Mouse (Mus musculus): ENCODE measurements around the gene Fndc10. TPM values are rescaled to one million over a fixed set of nuclear protein-coding genes. Genes with fewer than 3 reads are reported as not detected.
A peak's percentile ranks its signal among the peaks of the same experiment; 100 is the strongest.
"Not testable (repeated sequence)": the region's sequence is repeated elsewhere in the genome, so short reads cannot be mapped to it uniquely, and the experiment has no call there.

The Fndc10 gene
- total RNA-seq, 2 experiments from 2014 or later = 54.6 to 60.4 TPM

DNA sequence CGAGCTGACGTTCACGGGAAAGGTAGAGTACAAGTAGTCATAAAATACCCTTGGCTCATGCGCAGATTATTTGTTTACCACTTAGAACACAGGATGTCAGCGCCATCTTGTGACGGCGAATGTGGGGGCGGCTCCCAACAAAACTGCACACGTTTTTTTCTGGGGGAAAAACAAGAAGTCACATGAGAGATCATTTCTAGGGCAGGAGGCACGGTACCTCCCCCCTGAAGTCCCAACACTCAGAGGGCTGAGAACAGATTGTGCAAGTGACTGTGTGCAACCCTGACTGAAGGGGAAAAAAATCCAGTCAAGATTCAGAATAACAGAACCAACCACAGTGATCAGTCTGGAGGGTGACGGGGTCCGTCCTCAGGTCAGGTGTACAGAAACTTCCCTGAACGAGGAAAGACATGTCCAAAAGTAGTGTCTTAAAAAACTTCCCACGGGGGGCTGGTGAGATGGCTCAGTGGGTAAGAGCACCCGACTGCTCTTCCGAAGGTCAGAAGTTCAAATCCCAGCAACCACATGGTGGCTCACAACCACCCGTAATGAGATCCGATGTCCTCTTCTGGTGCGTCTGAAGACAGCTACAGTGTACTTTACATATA, 10.4 kb upstream of the Fndc10 start:
- not testable (repeated sequence) for DNase-seq (ENCODE audit: low spot score in 2 of 2)

DNA sequence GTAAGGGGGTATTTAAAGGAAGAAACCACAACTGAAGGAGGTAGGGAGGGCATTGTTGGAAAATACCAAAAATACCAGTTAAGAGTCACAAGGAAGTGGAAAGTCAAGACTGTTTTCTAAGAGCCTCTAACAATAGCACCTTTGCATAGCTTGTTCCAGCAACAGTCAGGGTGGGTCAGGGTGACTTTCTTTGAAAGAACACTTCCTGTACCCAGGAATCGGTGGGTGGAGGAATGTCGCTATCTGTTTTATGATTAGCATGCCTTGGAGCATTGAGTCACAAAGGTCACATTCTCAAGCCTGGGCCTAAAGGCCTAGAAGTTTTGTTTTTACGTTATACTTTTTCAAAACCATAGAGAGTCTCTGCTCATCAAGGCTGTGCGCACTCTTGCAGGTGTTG, 6.4 kb upstream of the Fndc10 start:
- not testable (repeated sequence) for DNase-seq (ENCODE audit: low spot score in 2 of 2)

DNA sequence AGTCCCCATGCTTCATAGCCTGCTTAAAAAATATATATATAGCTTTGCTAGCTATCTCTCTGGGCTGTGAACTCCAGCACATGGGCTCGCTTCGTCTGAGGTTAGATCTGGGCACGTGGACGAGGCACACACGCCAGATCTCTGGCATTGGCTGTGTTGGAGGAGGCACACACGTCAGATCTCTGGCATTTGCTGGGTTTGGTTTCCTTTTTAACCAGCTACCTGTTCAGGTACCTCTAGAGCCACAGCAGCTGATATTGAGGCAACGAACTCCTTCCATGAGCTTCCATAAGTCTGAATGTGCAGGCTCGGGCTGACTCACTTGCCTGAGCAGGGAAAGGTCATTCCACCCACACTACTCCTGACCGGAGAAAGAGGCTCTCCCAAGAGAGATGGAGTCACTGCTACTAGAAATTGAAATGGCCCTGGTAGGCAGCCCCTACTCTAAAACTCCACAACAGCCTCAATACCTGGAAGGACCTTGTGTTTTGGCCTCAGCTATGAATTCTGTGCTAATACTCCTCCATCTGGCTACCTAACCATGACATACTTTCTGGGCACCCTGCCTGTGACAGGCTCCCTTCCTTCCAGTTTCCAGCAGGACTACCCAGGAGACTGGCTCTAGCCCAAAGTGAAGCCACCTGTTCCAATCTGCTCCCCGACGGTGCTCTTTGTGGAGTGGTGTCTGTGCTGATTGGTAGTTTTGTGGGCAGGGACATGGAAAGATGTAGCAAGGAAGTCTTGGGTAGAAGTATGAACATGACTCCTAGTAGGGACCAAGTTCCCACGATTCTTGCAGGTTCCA, 3.4 kb upstream of the Fndc10 start:
- no peak for DNase-seq (ENCODE audit: low spot score in 2 of 2)

DNA sequence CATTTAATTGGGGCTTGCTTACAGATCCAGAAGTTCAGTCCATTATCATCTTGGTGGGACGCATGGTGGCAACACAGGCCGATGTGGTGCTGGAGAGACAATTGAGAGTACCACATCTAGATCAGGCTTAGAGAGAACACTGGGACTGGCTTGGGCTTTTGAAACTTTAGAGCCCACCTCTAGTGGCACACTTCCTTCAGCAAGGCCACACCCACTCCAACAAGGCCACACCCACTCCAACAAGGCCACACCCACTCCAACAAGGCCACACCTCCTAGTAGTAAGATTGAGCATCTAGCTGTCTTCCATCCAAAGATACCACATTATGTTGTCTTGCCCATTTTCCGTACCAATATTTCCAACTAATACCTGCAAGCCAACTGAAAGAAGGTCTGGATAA, 1.7 kb upstream of the Fndc10 start:
- no peak for DNase-seq (ENCODE audit: low spot score in 2 of 2)

DNA sequence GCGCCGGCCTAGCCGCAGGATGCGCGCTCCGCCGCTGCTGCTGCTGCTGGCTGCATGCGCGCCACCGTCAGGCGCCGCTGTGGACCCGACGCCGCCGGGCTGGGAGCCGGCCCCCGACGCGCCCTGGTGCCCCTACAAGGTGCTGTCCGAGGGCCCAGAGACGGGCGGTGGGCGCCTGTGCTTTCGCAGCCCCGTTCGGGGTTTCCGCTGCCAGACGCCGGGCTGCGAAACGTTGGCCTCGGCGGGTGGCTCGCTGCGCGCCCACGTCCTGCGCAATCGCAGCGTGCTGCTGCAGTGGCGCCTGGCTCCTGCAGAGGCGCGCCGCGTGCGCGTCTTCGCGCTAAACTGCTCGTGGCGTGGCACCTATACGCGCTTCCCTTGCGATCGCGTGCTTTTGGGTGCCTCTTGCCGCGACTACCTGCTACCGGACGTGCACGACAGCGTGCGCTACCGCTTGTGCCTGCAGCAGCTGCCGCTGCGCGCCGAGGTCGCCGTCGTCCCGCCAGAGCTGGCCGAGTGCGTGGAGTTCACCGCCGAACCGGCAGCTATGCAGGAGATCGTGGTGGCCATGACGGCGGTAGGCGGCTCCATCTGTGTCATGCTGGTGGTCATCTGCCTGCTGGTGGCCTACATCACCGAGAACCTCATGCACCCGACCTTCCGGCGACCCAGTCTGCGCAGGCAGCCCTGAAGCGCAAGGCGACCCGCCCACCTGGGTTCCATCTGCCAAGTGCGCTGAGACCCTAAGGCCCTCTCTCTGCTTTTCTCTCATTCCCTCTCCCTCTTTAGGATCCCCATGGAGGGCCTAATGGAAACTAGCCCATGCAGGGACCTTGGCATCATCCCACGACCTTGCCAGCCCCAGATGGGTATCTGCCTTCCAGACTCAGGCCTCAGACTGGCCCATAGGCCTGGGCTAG, 600 bp downstream of the Fndc10 start:
- DNase-seq (ENCODE audit: low spot score in 2 of 2) = peak; percentile 23 to 31

DNA sequence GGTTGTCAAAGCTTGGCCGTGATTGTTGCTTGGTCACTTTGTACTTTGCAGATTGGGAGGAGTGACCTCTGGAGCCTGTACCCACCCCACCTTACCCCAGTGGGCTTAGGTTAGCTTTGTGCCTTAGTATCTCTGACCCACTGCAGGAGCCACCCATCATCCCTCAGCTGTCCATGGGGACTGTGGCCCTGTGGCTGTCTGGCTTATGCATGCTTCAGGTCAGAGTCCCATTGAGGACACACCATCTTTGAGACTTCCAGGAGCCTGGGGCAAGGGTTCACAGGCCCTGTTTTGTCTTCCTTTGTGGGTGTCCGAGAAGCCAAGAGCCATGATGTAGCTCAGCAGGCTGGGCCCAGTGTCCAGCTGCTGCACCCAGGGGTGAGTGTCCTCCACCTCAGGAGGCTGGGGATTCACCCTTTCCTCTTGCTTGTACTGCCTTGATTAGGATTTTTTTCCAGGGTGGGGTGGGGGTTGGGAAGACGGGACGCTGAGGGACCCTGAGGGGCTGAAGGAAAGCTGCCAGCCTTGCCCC, 1.5 kb downstream of the Fndc10 start:
- no peak for DNase-seq (ENCODE audit: low spot score in 2 of 2)

DNA sequence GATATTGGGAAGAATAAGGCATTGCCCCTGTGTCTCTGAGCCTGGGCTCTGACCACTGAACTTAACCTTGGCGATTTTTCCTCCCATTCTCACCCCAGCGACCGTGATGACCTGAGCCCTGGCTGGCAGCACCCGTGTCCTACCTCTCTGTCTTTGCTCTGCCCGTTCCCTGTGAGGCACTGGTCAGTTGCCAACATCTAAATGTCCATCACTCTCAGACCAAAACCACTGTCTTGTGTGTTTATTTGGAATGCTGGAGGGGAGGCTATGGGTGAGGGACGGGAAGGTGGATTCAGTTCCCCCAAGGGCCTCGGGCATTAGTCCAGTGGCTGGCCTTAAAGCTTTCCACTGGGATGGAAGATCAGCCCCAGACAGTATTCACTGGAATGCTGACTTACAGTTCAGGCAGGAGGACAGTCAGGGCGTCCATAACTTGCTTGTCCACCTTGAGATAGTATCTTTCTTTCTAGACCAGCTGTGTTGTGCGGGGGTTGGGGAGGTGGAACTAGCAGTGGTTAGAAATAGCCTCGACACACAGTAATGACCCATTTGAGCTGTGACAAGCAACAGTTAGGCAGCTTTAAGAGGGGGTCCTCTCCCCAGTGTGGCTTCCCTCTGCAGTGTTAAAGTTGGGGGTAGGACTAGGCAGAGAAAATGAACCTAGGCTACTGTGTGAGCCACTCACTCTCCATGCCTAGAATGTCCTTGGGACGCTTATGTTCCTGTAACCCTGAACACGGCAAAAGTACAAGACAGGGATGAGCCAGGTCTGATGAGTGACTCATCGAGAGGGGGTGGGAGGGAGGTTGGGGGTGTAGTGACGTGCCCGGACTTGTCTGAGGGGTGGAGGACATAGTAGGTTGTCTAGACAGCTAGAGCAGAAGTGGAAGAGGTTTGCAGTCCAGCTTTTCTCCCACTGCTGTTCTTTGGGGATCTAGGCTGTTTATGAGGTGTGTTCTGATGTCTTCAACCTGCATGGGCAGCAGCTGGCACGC, 2.4 kb downstream of the Fndc10 start:
- peak in 1 of 2 experiments; percentile 24 for DNase-seq (ENCODE audit: low spot score in 2 of 2)

DNA sequence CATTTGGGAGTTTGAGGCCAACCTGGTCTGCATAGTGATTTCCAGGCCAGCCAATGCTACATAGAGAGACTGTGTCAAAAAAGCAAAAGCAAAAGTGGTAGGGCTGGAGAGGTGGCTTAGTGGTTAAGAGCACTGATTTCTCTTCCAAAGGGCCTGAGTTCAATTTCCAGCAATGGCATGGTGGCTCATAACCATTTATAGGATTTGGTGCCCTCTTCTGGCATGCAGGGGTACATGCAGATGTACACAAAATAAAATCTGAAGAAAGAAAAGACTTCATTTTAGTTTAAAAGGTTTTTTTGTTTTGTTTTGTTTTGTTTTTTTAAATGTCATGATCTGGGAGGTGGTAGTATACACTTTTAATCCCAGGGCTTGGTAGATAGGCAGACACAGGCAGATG, 6.3 kb downstream of the Fndc10 start:
- DNase-seq (ENCODE audit: low spot score in 2 of 2) = no peak

DNA sequence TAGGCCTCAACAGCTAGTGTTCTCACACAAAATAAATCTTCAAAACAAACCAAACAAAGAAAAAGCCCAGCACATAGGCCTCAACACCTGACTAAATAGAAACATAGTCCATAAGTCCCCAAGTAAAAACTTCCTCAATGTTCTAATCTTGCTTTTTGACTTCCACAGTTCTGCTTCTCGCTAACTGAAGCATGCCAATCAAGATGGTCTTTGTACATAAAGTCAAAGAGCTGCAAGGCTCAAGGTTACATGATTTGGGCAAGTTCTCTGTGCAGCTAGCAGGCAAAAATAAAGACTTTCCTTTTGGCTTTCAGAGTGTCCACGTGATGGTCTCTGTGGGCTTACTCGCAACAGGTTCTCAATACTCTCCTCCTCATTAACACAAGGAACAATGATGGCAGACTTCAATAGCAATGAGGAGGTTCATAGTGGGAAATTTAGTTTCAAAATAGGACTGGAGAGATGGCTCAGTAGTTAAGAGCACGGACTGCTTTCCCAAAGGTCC, 9.3 kb downstream of the Fndc10 start:
- no peak for DNase-seq (ENCODE audit: low spot score in 2 of 2)

DNA sequence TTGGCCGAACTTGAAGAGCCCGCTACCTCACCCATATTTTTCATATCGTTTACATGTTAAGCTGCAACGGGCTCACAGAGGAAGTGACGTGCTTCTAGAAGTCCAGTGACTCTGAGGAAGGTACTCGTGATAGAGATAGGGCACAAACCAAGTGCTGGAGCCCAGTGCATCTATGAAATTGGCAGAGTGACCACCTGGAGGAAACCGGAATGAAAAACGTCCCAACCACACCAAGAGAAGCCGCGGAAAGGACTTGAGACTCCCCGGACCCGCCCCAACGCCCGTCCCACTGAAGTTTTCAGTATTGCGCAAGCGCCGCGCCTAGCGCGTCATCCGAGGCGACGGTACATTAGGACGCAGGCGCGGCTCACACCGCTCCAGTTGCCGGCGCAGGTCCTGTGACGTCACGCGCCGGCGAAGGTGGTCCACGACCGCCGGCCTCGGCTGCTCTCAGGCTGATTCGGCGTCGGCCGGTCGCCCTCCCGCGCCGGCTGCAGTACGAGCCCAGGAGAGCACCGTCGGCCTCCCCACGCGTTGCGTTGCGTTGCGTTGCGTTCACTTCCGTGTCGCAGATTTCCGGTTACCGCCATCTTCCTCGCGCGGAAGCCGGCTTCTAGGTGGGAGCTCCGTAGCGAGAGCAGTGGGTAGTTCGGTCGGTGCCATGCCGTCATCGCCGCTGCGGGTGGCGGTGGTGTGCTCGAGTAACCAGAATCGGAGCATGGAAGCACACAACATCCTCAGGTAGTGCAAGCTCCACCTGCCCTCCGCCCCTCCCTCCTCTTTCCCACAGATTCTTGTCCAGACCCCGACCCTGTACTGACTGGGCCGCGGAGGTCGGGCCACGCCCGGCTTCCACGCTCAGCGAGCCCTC, 10.8 kb downstream of the Fndc10 start, which contains the start of gene Ssu72:
Ssu72 (plus strand) TSS at position 80 of the 871 bp plus-strand sequence.
- peak; percentile 83 to 89 for DNase-seq (ENCODE audit: low spot score in 2 of 2)

DNA sequence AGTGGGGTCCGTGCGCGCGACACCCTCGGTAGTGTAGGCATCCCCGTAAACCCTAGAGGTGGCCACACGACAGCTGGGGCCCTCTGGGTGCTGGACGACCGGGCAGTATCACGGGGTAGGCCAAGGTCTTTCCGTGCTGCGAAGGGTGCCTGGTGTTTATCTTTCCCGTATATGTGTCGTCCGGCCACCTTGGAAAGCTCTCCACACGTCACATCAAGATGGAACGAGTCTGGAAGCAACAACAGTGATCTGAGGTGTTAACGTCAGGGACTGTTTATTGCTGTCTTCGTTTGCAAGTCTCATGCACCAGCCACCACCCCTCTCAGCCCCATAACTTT, 11.4 kb downstream of the Fndc10 start:
- DNase-seq (ENCODE audit: low spot score in 2 of 2) = no peak

DNA sequence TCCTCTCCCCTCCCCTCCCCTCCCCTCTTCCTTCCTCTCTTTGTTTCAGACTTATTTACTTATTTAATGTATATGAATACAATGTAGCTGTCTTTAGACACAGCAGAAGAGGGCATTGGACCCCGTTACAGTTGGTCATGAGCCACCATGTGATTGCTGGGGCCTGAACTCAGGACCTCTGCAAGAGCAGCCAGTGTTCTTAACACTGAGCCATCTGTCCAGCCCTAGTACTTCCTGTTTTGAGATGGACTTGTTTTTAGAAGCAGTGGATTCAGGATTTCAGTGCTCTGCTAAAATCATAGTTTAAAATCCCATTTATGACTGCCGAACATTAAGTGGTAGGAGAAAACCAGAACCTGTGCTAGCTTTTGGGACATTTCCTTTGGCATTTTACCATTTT, 14.4 kb downstream of the Fndc10 start:
- no peak for DNase-seq (ENCODE audit: low spot score in 2 of 2)

DNA sequence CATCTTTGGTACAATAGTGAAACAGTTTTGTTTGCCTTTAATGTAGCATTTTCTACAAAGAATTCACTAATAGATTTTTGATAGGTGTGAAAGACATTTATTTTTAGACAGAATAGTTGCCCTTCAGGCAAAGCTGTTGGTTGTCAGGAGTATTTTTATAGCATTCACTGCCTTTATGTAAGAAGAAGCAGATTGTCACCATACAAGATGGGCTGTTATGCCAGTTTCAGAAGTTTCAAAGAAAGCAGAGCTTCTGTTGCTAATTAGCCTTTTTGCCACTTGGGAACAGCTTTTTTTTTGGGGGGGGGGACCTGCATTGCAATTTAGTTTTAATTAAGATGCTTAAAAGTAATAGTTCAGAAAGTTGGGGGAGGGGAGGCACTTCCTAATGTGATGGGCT, 14.8 kb downstream of the Fndc10 start:
- DNase-seq (ENCODE audit: low spot score in 2 of 2) = no peak

DNA sequence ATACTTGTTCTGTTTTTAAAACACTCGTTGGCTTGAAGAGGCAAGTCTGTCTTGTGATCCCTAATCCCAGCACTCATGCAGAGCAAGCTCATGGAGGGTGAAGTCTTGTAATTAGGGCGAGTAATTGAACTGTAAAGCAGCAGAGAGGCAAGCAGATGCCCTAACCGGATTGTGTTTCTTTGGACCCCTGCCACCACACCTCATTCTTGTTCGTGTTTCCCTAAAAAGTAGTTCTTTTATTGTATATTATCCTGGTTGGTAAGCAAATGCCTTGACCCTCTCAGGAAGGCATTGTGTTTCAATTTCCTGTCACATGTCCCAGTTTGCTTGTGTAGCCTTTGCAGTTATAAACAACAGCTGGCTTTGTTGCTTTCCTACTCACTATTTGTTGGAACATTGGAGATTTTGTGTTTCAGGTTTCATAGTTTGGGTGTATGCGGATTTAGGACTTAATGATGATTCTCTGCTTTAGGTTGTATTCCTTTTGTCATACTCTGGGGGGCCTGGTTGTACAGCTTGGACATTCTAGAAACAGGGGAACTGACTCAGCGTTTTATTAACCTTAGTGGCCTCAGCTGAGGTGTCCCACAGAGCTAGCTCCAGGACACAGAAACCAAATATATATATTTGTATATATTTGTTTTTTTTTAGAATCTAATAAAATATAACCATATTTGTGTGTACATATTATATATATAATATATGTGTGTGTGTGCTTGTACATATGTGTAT, 16.5 kb downstream of the Fndc10 start:
- no peak for DNase-seq (ENCODE audit: low spot score in 2 of 2)

DNA sequence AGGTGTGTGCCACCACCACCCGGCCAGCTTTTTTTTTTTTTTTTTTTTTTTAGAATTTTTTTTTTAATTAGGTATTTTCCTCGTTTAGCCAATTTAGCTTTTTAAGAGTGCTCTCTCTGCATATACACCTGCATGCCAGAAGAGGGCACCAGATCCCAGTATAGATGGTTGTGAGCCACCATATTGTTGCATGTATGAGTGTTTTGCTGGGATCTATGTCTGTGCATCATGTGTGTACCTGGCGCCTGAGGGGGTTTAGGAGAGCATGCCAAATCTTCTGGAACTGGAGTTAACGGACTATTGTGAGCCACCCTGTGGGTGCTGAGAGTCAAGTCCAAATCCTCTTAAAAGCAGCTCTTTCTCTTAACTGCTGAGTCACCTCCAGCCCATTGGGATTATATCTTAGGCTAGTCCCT, 27.5 kb downstream of the Fndc10 start:
- DNase-seq (ENCODE audit: low spot score in 2 of 2) = no peak

DNA sequence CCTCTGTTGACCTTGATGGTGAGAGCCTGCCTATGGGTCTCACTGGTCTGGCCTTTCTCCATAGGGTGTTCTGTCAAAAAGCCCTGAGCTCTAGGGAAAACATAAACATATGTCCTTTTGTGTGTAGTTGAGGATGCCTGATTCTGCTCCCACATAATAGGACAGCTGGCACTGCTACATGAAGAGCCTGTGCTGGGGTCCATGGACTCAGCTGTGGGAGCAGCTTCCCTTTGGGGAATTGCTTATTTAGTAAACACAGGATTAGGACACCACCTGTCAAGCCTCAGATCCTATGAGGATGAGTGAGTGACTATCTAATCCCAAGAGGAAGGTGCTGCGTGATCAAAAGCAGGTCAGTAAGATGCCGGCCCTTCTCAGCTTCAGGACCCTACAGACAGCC, 33.9 kb downstream of the Fndc10 start:
- no peak for DNase-seq (ENCODE audit: low spot score in 2 of 2)

DNA sequence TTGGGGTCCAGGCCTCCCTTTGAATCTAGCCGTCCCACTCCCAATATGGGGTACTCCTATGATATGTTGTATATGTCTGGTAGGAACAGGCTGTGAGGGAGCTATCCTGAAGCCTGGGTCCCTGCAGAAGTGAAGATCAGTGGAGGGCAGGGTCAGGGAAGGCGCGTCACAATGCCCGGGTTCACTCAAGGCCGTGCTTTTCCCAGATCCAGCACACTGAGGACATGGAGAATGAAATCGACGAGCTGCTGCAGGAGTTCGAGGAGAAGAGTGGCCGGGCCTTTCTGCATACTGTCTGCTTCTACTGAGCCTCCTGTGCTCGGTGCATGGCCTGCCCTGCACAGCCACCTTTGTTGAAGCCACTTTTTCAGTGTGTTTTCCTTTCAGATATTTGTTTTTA, 39.1 kb downstream of the Fndc10 start:
- no peak for DNase-seq (ENCODE audit: low spot score in 2 of 2)

DNA sequence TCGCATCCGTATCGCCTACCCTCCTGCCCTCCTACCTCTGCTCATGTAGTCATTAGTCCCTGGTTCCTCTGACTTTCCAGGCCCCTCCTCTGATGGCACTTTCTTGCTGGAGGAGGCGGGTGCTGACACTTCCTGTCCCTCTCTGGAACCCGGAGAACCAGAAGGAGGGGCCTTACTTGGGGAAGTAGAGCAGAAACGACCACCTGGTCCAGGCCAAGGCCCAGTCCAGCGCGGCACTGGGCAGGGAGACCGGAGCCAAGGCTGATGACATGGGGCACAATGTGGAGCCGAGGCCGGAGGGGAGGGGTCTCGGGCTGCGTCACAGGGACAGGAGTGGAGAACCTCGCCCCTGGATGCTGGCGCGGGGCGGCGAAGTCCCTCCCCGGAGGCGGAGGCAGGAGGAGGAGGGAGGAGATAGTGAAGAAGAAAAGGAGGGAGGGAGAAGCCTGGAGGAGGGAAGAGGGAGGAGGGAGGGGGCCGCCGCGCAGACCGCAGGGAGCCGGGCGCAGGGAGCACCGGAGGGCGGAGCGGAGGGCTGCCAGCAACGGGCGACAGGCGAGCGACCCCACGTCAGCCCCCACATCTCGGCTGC, 40.3 kb downstream of the Fndc10 start, which contains the start of gene Tmem240:
Tmem240 (plus strand) TSS at position 451 of the 592 bp plus-strand sequence.
- DNase-seq (ENCODE audit: low spot score in 2 of 2) = peak; percentile 73 to 82
